Mouse (Mus musculus): ENCODE measurements around the gene Bcl9. TPM values are rescaled to one million over a fixed set of nuclear protein-coding genes. Genes with fewer than 3 reads are reported as not detected.

Bcl9 gene
- polyA plus RNA-seq, 1 experiment from 2014 or later = 21.2 TPM

DNA sequence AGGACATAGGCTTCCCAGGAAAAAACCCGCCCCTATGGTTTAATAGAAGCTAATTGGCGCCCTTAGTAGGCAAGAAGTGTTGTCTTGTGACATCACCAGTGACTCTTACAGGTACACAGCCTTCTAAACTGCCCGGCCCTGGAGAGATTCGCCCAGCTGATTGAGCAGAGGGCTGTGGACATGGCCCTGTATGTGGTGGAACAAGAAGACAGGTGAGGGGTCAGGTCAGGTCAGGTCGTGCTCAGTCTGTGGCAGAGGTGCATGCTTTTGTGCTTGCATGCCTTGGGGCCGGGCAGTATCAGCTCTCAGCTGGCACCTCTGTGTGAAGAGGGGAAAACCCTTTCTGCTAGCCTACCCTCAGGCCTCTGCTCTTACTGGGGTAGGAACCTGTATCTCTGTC lies 126.2 kb downstream of the Bcl9 start:
- peaks cover 42% of the 10 kb centered on the region for H3K36me3 ChIP-seq (ENCODE audit: control insufficient read depth, insufficient read depth)
- no peaks in the 10 kb centered on the region for H3K27me3 ChIP-seq (replicated peaks; ENCODE audit: control insufficient read depth, insufficient read depth, low read length)
- no peak overlapping the region for H3K9ac ChIP-seq (ENCODE audit: low read depth, low read length)
- no peak overlapping the region for H3K4me2 ChIP-seq (replicated peaks; ENCODE audit: low read depth)
- no peak overlapping the region for H3K27ac ChIP-seq (ENCODE audit: low read depth, low read length)
- H3K4me3 ChIP-seq (ENCODE audit: low read depth, low read length) = no peak overlapping the region
- 71% methylated on average over 6 of the region's 6 CpGs for WGBS
- H3K9me3 ChIP-seq (ENCODE audit: control insufficient read depth) = no peaks in the 10 kb centered on the region
- TF ChIP-seq CTCF (IDR thresholded peaks at IDR 0.05; ENCODE audit: low read depth) = no peak
- ATAC-seq = no peak
- H3K4me1 ChIP-seq (replicated peaks; ENCODE audit: control insufficient read depth, insufficient read depth, low read length) = no peaks in the 10 kb centered on the region

DNA sequence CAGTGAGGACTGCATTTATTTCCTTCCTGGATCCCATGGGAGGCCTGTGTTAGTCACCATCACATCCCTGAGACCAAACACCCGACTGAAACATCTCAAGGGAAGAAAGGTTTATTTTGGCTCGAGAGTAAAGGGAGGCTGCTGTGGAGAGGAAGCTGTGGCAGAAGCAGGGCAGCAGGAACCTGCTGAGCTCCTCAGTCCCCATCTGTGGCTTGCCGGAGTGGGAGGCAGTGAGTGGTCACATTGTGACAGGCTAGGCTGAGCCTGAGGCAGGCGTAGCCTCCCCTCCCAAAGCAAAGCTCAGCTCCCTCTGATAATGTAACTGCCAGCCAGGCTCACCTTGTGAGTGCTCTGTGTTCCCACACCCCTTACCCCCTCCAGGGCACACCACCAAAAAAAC lies 130.6 kb downstream of the Bcl9 start:
- no peaks in the 10 kb centered on the region for H3K9me3 ChIP-seq (ENCODE audit: control insufficient read depth)
- no peak for ATAC-seq
- H3K4me1 ChIP-seq (replicated peaks; ENCODE audit: control insufficient read depth, insufficient read depth, low read length) = no peaks in the 10 kb centered on the region
- H3K27me3 ChIP-seq (replicated peaks; ENCODE audit: control insufficient read depth, insufficient read depth, low read length) = no peaks in the 10 kb centered on the region
- peaks cover 36% of the 10 kb centered on the region for H3K36me3 ChIP-seq (ENCODE audit: control insufficient read depth, insufficient read depth)
- H3K4me2 ChIP-seq (replicated peaks; ENCODE audit: low read depth) = no peak overlapping the region
- no peak for TF ChIP-seq CTCF (IDR thresholded peaks at IDR 0.05; ENCODE audit: low read depth)
- no peak overlapping the region for H3K4me3 ChIP-seq (ENCODE audit: low read depth, low read length)
- no peak overlapping the region for H3K9ac ChIP-seq (ENCODE audit: low read depth, low read length)
- no peak overlapping the region for H3K27ac ChIP-seq (ENCODE audit: low read depth, low read length)
- WGBS = 70% methylated on average over 4 of the region's 4 CpGs

DNA sequence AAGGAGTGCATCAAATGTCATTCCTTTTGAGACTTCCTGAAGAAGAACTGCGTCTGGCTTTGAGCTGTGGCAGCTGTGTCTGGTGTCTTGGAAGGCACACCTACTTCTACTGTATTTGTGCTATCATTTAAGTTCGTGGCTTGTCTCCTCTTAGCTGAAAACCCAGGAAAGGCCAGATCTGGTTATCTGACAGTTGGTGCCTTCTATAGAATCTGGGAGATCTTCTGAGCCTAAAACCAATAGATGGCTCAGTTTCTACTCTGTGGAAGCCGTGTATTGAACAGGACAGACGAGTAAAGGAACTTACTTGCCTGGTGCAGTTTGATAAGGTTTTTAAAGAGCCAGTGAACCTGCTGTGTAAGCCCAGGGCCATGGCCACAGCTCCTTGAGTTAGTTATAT lies 133.2 kb downstream of the Bcl9 start:
- WGBS = 60% methylated on average over 4 of the region's 4 CpGs
- H3K9me3 ChIP-seq (ENCODE audit: control insufficient read depth) = no peaks in the 10 kb centered on the region
- H3K4me3 ChIP-seq (ENCODE audit: low read depth, low read length) = no peak overlapping the region
- no peaks in the 10 kb centered on the region for H3K27me3 ChIP-seq (replicated peaks; ENCODE audit: control insufficient read depth, insufficient read depth, low read length)
- H3K4me1 ChIP-seq (replicated peaks; ENCODE audit: control insufficient read depth, insufficient read depth, low read length) = peaks cover 4% of the 10 kb centered on the region; the same call in 1 of the 2 replicates
- H3K36me3 ChIP-seq (ENCODE audit: control insufficient read depth, insufficient read depth) = peaks cover 29% of the 10 kb centered on the region
- H3K27ac ChIP-seq (ENCODE audit: low read depth, low read length) = no peak overlapping the region
- no peak for TF ChIP-seq CTCF (IDR thresholded peaks at IDR 0.05; ENCODE audit: low read depth)
- no peak overlapping the region for H3K9ac ChIP-seq (ENCODE audit: low read depth, low read length)
- ATAC-seq = no peak
- no peak overlapping the region for H3K4me2 ChIP-seq (replicated peaks; ENCODE audit: low read depth)

DNA sequence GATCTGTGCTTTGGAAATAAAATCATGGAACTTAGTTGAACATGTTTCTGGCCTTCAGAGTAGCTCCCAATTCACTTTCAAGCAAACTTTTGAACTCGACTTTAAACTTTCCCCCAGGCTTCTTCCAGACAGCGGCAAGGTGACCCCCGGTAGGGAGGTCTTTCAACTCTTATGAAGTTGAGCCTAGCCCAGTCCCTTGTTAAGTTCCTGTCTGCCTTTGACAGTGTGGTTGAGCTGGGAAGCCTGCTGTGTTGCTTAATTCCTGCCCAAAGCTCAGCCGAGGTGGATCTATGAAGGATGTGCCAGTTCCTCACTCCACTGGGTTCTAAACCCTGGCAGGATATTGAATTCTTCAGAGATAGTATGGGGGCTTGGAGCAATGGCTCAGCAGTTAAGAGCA lies 135.9 kb downstream of the Bcl9 start:
- 75% methylated on average over 4 of the region's 4 CpGs for WGBS
- H3K9me3 ChIP-seq (ENCODE audit: control insufficient read depth) = no peaks in the 10 kb centered on the region
- no peak overlapping the region for H3K9ac ChIP-seq (ENCODE audit: low read depth, low read length)
- no peak overlapping the region for H3K4me2 ChIP-seq (replicated peaks; ENCODE audit: low read depth)
- H3K4me1 ChIP-seq (replicated peaks; ENCODE audit: control insufficient read depth, insufficient read depth, low read length) = peaks cover 4% of the 10 kb centered on the region; the same call in 1 of the 2 replicates
- 0 out of 2 replicates have a peak, but pooled peaks cover 7% of the 10 kb centered on the region for H3K36me3 ChIP-seq (ENCODE audit: control insufficient read depth, insufficient read depth)
- no peaks in the 10 kb centered on the region for H3K27me3 ChIP-seq (replicated peaks; ENCODE audit: control insufficient read depth, insufficient read depth, low read length)
- no peak overlapping the region for H3K4me3 ChIP-seq (ENCODE audit: low read depth, low read length)
- no peak for ATAC-seq
- H3K27ac ChIP-seq (ENCODE audit: low read depth, low read length) = no peak overlapping the region
- no peak for TF ChIP-seq CTCF (IDR thresholded peaks at IDR 0.05; ENCODE audit: low read depth)

DNA sequence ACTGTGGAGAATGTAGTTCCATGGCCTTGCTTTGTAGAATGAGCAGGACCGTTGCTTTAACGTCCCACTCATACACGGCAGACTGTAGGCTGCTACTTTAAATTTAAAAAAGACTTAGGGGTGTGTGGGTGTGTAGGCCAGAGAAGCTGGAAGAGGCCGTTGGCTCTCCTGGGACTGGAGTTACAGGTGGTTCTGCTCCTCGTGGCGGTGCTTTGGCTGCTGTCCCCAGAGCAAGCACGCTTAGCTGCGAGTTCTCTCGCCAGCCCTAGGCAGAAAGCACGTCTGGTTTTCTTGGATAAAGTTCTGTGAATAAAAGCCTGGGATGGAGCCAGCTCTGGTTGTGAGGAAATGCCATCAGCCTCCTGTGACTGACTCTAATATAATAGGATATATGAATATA lies 136.8 kb downstream of the Bcl9 start:
- Histone ChIP-seq H3K4me2 (replicated peaks; ENCODE audit: low read depth) (peak overlapping the region; percentile 13; the same call in 1 of the 2 replicates), H3K9ac (ENCODE audit: low read depth, low read length) (no peak overlapping the region), H3K9me3 (ENCODE audit: control insufficient read depth) (no peaks in the 10 kb centered on the region), H3K27me3 (replicated peaks; ENCODE audit: control insufficient read depth, insufficient read depth, low read length) (no peaks in the 10 kb centered on the region), H3K4me3 (ENCODE audit: low read depth, low read length) (no peak overlapping the region), H3K36me3 (ENCODE audit: control insufficient read depth, insufficient read depth) (no peaks in the 10 kb centered on the region), H3K27ac (ENCODE audit: low read depth, low read length) (no peak overlapping the region), H3K4me1 (replicated peaks; ENCODE audit: control insufficient read depth, insufficient read depth, low read length) (peaks cover 4% of the 10 kb centered on the region; the same call in 1 of the 2 replicates)
- no peak for ATAC-seq
- 61% methylated on average over 10 of the region's 10 CpGs for WGBS
- TF ChIP-seq CTCF (IDR thresholded peaks at IDR 0.05; ENCODE audit: low read depth) = no peak

DNA sequence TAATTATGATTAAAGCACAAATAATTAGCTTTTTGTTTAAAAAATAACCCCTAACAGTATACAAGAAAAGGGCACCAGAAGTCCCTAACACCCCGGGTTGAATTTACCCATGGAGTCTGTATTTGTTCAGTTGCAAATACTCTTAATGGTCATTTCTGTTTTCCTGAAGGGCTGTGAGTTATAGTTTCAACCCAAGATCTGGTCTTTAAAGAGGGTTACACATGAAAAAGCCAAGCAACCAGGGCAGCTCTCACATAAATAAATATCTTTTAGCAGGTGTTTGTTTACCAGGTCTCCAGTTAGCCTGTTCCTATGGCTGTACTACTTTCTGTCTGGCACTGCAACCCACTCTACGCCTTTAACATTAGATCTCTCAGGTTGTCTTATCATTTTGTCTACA lies 137.7 kb downstream of the Bcl9 start:
- H3K9me3 ChIP-seq (ENCODE audit: control insufficient read depth) = no peaks in the 10 kb centered on the region
- no peaks in the 10 kb centered on the region for H3K27me3 ChIP-seq (replicated peaks; ENCODE audit: control insufficient read depth, insufficient read depth, low read length)
- H3K36me3 ChIP-seq (ENCODE audit: control insufficient read depth, insufficient read depth) = no peaks in the 10 kb centered on the region
- H3K27ac ChIP-seq (ENCODE audit: low read depth, low read length) = no peak overlapping the region
- no peak for TF ChIP-seq CTCF (IDR thresholded peaks at IDR 0.05; ENCODE audit: low read depth)
- no peak for ATAC-seq
- peak overlapping the region; percentile 52; the same call in 1 of the 2 replicates for H3K9ac ChIP-seq (ENCODE audit: low read depth, low read length)
- H3K4me2 ChIP-seq (replicated peaks; ENCODE audit: low read depth) = peak overlapping the region; percentile 85
- peak overlapping the region; percentile 59 for H3K4me3 ChIP-seq (ENCODE audit: low read depth, low read length)
- WGBS = 68% methylated on average over 2 of the region's 2 CpGs
- peaks cover 4% of the 10 kb centered on the region; the same call in 1 of the 2 replicates for H3K4me1 ChIP-seq (replicated peaks; ENCODE audit: control insufficient read depth, insufficient read depth, low read length)

DNA sequence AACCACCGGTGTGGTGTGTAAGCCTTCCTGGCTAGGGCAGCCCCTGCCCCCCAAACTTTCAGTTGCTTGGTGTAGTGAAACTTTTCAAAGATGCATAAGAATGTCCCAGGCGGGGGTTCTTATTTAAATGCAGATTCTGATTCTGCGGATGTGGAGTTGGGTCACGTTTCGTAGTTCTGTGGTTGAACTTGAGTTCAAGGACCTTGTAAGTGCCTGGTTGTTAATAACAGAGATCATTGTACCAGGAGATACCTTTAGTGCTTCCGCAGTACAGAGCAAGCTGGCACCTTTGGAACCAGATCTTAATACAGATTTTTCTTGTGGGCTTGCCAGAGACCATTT lies 138.2 kb downstream of the Bcl9 start:
- Histone ChIP-seq H3K9me3 (ENCODE audit: control insufficient read depth) (no peaks in the 10 kb centered on the region), H3K36me3 (ENCODE audit: control insufficient read depth, insufficient read depth) (no peaks in the 10 kb centered on the region), H3K27ac (ENCODE audit: low read depth, low read length) (peak overlapping the region; percentile 71), H3K4me2 (replicated peaks; ENCODE audit: low read depth) (peak overlapping the region; percentile 85), H3K4me3 (ENCODE audit: low read depth, low read length) (peak overlapping the region; percentile 59), H3K27me3 (replicated peaks; ENCODE audit: control insufficient read depth, insufficient read depth, low read length) (no peaks in the 10 kb centered on the region), H3K9ac (ENCODE audit: low read depth, low read length) (peak overlapping the region; percentile 52), H3K4me1 (replicated peaks; ENCODE audit: control insufficient read depth, insufficient read depth, low read length) (peaks cover 4% of the 10 kb centered on the region; the same call in 1 of the 2 replicates)
- peak; percentile 46 for ATAC-seq
- WGBS = 3% methylated on average over 6 of the region's 6 CpGs
- no peak for TF ChIP-seq CTCF (IDR thresholded peaks at IDR 0.05; ENCODE audit: low read depth)

Data from intestine, postnatal 0 days (tissue).